Mouse (Mus musculus) lung, embryonic 14.5 days (tissue): ENCODE measurements around the gene Lin37. TPM values are rescaled to one million over a fixed set of nuclear protein-coding genes. Genes with fewer than 3 reads are reported as not detected.

Experiments used
- ATAC-seq: fragments of 200-750 bp; cut with Nextera tagmentation; 2 replicates; pipeline ENCODE4 v1.8.0; 2017; ENCODE audit warnings: mild to moderate bottlenecking, moderate TSS enrichment, moderate library complexity; ENCODE audit not compliant: insufficient read depth
- DNase-seq: peaks from one replicate; pipeline ENCODE4 v3.0.0-alpha.2; 2015
- H3K27ac ChIP-seq: fragments of 300-500 bp; sonication (generic); 2 replicates; pipeline ENCODE4 v1.5.1; 2014; ENCODE audit warnings: low read depth, mild to moderate bottlenecking, moderate library complexity
- H3K27me3 ChIP-seq: fragments of 300-500 bp; sonication (generic); 2 replicates; pipeline ENCODE4 v1.6.1; 2014; ENCODE audit warnings: low read length, control low read depth; ENCODE audit not compliant: insufficient read depth
- H3K36me3 ChIP-seq: fragments of 300-500 bp; sonication (generic); 2 replicates; pipeline ENCODE4 v1.6.1; 2014; ENCODE audit warnings: control low read depth; ENCODE audit not compliant: insufficient read depth
- H3K4me1 ChIP-seq: fragments of 300-500 bp; sonication (generic); 2 replicates; pipeline ENCODE4 v1.6.1; 2014; ENCODE audit warnings: antibody characterized with exemption, control low read depth; ENCODE audit not compliant: insufficient read depth
- H3K4me2 ChIP-seq: fragments of 300-500 bp; sonication (generic); 2 replicates; pipeline ENCODE4 v1.6.1; 2014; ENCODE audit warnings: mild to moderate bottlenecking
- H3K4me3 ChIP-seq: fragments of 300-500 bp; sonication (generic); 2 replicates; pipeline ENCODE4 v1.5.1; 2014; ENCODE audit warnings: low read depth, low read length
- H3K9ac ChIP-seq: fragments of 300-500 bp; sonication (generic); 2 replicates; pipeline ENCODE4 v1.6.1; 2014
- H3K9me3 ChIP-seq: fragments of 300-500 bp; sonication (generic); 2 replicates; pipeline ENCODE4 v1.6.1; 2016; ENCODE audit warnings: low read depth, low read length, control low read depth
- CTCF ChIP-seq: IDR thresholded peaks from 2 replicates; pipeline ENCODE4 v1.5.1; 2016; ENCODE audit warnings: antibody characterized with exemption, low read depth
- WGBS: fragments of 180-500 bp; shearing (Covaris S2); extraction: QIAGEN DNeasy Blood & Tissue Kit; methylation state at CpG from one replicate; pipeline ENCODE4 v1.1.7; 2014; 5-methylcytosine and 5-hydroxymethylcytosine counted together
- polyA plus RNA-seq: library from polyadenylated mRNA; unstranded; fragments of >200 nt; fragmentation: Nextera tagmentation; extraction: Ambion mirVana; gene quantifications from 2 replicates; pipeline ENCODE4 v1.2.1, GENCODE M21; 2014

The Lin37 gene
- polyA plus RNA-seq, 1 experiment from 2014 or later = 33.7 TPM

DNA sequence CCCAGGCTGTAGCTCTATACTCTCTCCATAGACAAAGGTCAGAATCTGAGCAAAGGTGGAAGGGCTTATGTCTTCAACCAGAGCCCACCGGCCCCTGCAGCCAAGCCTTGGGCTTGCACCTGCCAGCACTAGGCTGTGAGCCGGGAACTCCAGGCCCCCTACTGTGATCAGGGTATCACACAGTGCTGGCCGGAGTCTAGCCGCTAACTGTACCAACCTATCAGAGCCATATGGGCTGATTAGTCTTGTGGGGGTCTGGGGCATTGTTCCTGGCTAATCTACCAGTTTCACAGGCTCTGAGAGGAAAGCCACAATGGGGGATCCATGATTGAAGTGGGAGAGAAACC, 31.9 kb upstream of the Lin37 start:
- no peak for ATAC-seq
- no peak overlapping the region for H3K9ac ChIP-seq
- no peaks in the 10 kb centered on the region for H3K9me3 ChIP-seq
- 57% methylated on average over 4 of the region's 4 CpGs for WGBS
- H3K4me2 ChIP-seq = no peak overlapping the region
- H3K36me3 ChIP-seq = peaks cover 2% of the 10 kb centered on the region
- H3K27ac ChIP-seq = no peak overlapping the region
- 0 out of 2 replicates have a peak, but pooled peaks cover 3% of the 10 kb centered on the region for H3K4me1 ChIP-seq
- H3K4me3 ChIP-seq = no peak overlapping the region
- TF ChIP-seq CTCF = no peak
- no peaks in the 10 kb centered on the region for H3K27me3 ChIP-seq
- no peak for DNase-seq

GRCm38 (mm10) chr7:30590927-30591604, 31.4 kb upstream of the Lin37 start:
- no peak for TF ChIP-seq CTCF
- Histone ChIP-seq H3K27me3 (no peaks in the 10 kb centered on the region), H3K4me1 (0 out of 2 replicates have a peak, but pooled peaks cover 3% of the 10 kb centered on the region), H3K36me3 (peaks cover 7% of the 10 kb centered on the region), H3K4me2 (no peak overlapping the region), H3K9me3 (no peaks in the 10 kb centered on the region), H3K27ac (no peak overlapping the region), H3K9ac (no peak overlapping the region), H3K4me3 (no peak overlapping the region)
- WGBS = 80% methylated on average over 9 of the region's 9 CpGs
- DNase-seq = no peak
- ATAC-seq = no peak

GRCm38 (mm10) chr7:30589435-30590301, 30.0 kb upstream of the Lin37 start:
- ATAC-seq = peak; percentile 67
- whole genome bisulfite sequencing = 25% methylated on average over 40 of the region's 40 CpGs

GRCm38 (mm10) chr7:30588676-30589434, 29.2 kb upstream of the Lin37 start, which contains the start of gene Kmt2b:
Kmt2b (minus strand) TSS chr7:30588726.
- peak within 1 kb of the TSS; percentile 94 for H3K4me3 ChIP-seq
- under 1% methylated on average over 49 of the region's 68 CpGs for WGBS
- peak within 1 kb of the TSS; percentile 98 for H3K9ac ChIP-seq
- 0 out of 2 replicates have a peak, but pooled peaks cover 3% of the 10 kb centered on the region for H3K4me1 ChIP-seq
- H3K27me3 ChIP-seq = no peaks in the 10 kb centered on the region
- TF ChIP-seq CTCF = no peak
- H3K27ac ChIP-seq = peak within 1 kb of the TSS; percentile 93
- peak within 1 kb of the TSS; percentile 82 for H3K4me2 ChIP-seq
- peaks cover 30% of the 10 kb centered on the region for H3K36me3 ChIP-seq
- DNase-seq (peak; percentile 98), ATAC-seq (peak; percentile 97)
- H3K9me3 ChIP-seq = no peaks in the 10 kb centered on the region

More at GRCm38 (mm10) chr7:30589435-30590301, 30.0 kb upstream of the Lin37 start:
- Histone ChIP-seq H3K36me3 (peaks cover 21% of the 10 kb centered on the region), H3K4me2 (peak overlapping the region; percentile 82), H3K4me3 (peak overlapping the region; percentile 94), H3K9me3 (no peaks in the 10 kb centered on the region), H3K27ac (peak overlapping the region; percentile 93), H3K9ac (peak overlapping the region; percentile 59), H3K4me1 (0 out of 2 replicates have a peak, but pooled peaks cover 3% of the 10 kb centered on the region), H3K27me3 (no peaks in the 10 kb centered on the region)
- TF ChIP-seq CTCF = peak; percentile 95
- peak; percentile 96 for DNase-seq

DNA sequence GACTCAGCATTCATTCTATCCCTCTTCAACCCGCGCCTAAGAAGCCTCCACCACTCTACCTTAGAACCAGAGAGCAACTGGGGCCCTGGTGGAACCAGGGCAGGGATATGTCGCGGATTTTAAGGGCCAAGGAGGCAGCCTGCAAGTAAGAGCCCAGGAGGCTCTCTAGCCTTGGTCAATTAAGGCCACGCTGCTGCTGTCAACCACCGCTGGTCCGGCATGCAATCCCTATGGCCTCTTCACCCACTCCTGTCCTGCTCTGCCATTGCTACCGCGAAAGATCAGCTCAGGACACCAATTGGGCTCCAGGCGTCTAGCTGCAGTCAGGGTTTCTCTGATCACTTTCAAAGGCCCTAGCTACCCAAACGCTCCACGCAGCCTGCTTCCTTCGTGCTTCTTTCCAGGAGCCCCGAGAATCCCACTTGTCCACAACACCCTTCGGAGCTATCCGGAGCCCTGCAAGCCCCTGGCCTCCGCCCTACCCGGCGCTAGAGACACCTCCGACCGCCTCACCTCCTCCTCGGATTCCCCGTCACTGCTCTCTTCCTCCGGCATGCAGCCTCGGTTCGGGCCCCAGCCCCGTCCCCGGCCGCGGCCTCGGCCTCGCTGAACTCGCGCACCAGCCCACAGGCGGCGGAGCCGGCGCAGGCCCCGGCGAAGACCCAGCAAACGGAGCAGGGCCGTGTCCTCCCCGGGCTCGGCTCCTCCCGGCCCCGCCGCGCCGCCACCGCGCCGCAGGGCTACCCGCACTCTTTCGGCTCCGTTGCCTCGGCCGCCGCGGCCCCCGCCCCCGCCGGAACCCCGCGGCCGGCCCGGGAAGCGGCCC, 28.4 kb upstream of the Lin37 start:
- 0 out of 2 replicates have a peak, but pooled peaks cover 3% of the 10 kb centered on the region for H3K4me1 ChIP-seq
- H3K9me3 ChIP-seq = no peaks in the 10 kb centered on the region
- peak overlapping the region; percentile 82 for H3K4me2 ChIP-seq
- peak overlapping the region; percentile 93 for H3K27ac ChIP-seq
- TF ChIP-seq CTCF = no peak
- DNase-seq (peak; percentile 34), ATAC-seq (peak; percentile 24)
- WGBS = under 1% methylated on average over 67 of the region's 67 CpGs
- peak overlapping the region; percentile 94 for H3K4me3 ChIP-seq
- H3K27me3 ChIP-seq = no peaks in the 10 kb centered on the region
- peaks cover 38% of the 10 kb centered on the region for H3K36me3 ChIP-seq
- H3K9ac ChIP-seq = peak overlapping the region; percentile 98

DNA sequence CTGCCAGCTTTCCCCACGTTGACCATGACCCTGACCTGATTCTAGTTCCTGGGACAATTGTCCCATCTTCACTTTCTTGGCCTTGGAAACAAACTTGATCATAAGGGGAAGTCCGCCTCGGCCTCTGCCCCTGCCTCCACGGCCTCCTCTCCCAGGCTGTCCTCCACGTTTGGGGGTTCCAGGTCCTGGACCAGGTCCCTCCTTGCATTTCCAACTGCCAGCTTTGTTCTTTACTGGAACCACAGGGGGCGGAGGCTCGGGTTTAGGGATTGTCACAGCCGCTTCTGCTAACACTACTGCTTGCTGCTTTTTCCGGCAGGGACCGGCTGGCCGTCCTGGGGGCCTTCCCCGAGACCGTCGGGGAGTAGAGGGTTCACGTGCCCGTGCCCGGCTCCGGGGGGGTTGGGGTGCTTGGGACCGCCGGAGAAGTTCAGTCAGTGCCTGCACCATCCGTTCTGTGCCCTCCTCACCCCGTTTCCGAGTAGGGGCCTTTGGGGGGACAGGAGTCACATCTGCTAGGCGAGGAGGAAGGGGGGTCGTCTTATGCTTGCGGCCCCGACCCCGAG, 26.9 kb upstream of the Lin37 start:
- Histone ChIP-seq H3K4me1 (0 out of 2 replicates have a peak, but pooled peaks cover 3% of the 10 kb centered on the region), H3K4me3 (peak overlapping the region; percentile 94; the same call in 1 of the 2 replicates), H3K4me2 (peak overlapping the region; percentile 82), H3K36me3 (peaks cover 53% of the 10 kb centered on the region), H3K27me3 (no peaks in the 10 kb centered on the region), H3K9ac (no peak overlapping the region), H3K9me3 (no peaks in the 10 kb centered on the region), H3K27ac (no peak overlapping the region)
- no peak for ATAC-seq
- no peak for DNase-seq
- WGBS = 87% methylated on average over 28 of the region's 28 CpGs
- TF ChIP-seq CTCF = no peak
